Mouse (Mus musculus) heart, postnatal 10 days (tissue): ENCODE measurements around the gene Atxn3. TPM values are rescaled to one million over a fixed set of nuclear protein-coding genes. Genes with fewer than 3 reads are reported as not detected.

Experiments
- DNase-seq, 2 experiments: peaks; one replicate each; pipeline ENCODE4 v3.0.0; 2021
- intact Hi-C: fragments of 180-260 bp; cut with DNase I; formaldehyde crosslinking; loops from one replicate; pipeline ENCODE4 v1.15.1; 2025
- total RNA-seq, 2 experiments: library from RNA; stranded (reverse); gene quantifications; 2 replicates each; pipeline ENCODE4 v1.2.3; 2021

Atxn3 gene
- total RNA-seq, 2 experiments from 2014 or later = 9.9 to 14.0 TPM

DNA sequence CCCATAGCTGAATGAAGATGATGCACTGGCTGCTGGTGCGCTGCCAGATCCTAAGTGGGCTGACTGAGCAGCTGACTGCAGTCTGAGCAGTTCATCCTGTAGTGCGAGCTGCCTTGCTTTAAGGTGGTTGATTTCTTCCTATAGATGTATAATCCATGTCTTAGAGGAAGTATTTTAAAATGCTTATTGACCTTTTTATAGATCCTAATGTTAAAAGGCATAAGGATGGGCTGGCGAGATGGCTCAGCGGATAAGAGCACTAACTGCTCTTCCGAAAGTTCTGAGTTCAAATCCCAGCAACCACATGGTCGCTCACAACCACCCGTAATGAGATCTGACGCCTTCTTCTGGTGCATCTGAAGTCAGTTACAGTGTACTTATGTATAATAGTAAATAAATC, 59.1 kb downstream of the Atxn3 start:
- intact Hi-C loops = no loop called here

DNA sequence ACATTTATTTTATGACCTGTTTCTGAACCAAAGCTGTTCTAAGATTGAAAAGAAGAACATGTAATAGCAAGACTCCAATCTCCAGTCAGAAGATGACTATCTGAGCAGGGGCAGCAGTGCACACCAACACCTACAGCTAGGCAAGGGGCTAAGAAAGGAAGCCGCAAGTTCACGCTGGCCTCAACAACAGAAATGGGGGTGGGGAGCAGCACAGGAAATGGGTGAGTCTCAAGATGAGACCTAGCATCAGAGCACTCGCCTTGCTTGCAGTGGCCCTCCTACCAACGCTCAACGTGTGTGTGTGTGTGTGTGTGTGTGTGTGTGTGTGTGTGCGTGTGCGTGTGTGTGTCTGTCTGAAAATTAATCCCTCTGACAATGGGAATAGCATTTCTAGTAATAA, 60.9 kb downstream of the Atxn3 start:
- no peak for DNase-seq
- intact Hi-C loops = no loop called here

More for the DNA sequence above, 59.1 kb downstream of the Atxn3 start:
- DNase-seq = no peak

DNA sequence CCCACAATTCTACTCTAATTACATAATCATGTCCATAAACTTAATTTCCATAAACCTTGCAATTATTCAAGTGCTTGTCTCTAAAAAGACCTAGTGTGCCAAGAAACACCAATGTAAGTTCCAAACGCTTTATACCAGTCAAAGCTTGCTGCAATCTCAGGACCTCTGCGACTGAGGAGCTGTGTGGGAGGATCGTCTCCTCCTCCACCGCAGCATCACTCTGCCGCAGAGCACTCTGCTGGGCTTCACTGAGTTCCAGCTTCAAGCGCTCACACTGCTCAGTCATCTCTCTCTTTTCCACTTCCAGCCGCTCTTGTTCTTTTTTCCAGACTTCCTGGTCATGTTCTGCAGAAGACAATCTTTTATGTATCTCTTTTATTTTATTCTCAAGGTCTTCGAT, 64.8 kb downstream of the Atxn3 start:
- no peak for DNase-seq
- intact Hi-C loops = no loop called here

DNA sequence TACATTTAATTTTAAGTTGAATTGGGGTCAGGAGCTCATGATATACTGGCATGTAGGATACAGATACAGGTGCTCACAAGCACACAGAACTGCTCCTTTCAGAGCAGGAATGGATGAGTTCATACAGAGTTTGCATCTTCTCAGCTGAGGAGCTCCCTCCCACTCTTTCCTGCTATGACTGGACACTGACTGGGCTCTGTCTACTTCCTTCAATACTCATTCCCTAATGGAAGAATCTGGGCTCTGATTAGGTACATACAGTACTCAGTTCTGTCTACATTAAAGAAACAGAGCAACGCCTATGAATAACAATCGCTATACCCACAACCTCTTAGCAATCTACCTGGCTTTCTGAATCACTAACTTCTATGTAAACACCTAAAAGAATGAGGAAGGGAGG, 65.2 kb downstream of the Atxn3 start:
- DNase-seq = no peak
- intact Hi-C loops = no loop called here

DNA sequence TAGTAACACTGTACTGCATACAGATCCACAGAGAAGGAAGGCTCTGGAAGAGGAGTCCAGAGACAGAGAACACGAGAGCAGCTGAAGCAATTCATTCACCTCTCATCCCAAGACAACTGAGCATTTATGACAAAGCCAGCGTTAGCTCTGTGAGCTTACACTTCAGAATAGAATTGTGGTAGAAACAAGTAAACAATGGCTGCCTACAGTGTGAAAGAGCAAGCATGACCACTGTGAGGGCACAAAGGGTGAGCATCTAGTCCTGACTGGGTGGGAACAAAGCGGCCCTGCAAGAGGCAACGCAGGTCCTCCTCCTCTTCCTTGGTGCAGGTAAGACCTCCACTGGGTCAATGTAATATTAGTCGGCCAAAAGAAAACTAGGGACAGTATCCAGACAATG, 67.0 kb downstream of the Atxn3 start:
- intact Hi-C loops = no loop called here
- no peak for DNase-seq

DNA sequence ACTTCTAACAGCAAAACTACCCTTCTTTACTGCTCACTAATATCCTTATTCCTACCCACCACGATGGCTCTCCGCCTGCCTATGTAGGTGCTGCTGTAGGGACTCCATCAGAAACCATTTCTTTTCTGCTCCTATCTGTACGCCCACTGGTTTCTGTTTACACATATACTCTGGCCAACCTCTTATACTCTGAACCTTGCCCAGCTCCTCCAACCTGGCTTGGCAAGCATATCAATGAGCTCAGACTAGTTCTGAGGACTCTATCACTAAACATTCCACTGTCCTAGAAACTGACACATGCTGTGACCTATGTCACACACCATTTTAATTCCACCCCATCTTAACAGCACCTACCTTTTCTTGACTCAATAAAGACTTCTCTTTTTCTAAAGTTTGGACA, 68.7 kb downstream of the Atxn3 start:
- peak; percentile 19 to 26 for DNase-seq
- intact Hi-C loops = no loop called here

DNA sequence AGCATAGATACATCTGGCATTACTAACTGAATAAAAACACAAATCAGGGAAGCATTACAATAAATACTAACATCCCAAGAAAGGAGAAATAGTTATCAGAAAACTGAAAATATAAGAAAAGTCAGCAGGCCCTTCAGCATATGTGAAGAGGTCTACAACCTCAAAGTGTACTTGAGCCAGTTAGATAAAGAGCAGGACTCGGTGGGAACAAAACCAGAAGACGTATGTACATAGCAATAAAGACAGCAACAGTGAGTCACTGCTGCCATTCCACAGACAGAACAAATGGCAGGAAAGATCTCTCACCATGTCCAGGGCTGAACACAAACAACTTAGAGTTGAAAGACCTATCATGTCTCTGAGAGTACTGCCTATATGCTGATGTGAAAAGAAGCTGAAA, 69.7 kb downstream of the Atxn3 start:
- intact Hi-C loops = no loop called here
- no peak for DNase-seq

DNA sequence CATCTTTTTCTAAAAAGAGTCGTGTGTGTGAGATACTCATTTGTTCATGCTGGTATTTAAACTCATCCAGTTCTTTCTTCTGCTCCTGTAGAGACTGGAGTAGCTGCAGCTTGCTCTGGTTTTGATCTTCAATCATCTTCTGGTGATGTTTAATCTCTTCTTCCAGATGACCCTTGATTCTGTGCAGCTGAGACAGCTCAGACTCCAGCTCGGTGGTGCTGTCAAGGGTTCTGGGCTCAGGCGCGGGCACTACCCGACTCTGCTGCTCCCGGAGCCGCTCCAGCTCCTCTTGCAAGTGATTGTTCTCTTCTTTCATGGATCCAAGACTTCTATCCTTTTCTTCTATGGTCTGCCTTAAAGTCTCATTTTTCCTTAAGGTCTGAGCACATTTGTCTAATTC, 73.1 kb downstream of the Atxn3 start:
- DNase-seq = no peak
- intact Hi-C loops = no loop called here

DNA sequence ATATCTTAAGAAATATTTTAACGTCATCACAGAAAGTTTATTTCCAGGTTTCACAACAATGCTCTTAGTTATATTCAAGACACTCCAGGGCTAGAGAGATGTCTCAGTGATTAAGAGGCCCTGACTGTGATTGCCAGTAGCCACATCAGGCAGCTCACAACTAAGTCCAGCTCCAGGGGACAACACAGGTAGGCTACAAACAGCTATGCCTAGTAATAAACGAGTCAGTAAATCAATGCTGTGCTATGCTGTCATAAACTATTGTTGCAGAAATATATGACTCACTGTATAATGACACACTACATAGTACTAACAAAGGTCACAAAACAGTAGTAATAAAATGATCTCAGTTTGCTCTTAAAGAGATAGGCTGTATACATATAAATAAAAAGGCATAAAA, 81.7 kb downstream of the Atxn3 start:
- DNase-seq = no peak
- intact Hi-C loops = no loop called here

DNA sequence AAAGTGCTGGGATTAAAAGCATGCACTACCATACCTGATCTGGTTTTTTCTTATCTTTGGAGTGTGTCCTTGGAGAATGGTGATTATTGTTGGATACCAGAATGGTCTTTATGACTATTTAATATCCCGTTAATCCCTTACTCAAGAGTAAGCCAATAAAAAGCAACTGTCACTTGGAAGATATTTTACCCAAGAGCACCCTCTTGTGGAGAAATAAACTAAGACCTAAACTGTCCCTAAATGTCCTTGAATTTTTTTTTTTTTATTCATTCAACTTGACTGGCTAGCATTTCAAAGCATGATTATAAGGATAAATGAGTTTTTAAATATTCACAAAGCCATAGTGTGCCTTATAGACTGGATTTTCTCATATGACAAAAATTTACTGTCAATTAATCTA, 82.9 kb downstream of the Atxn3 start:
- DNase-seq = peak in 1 of 2 experiments; percentile 43

More for the DNA sequence above, 82.9 kb downstream of the Atxn3 start:
- intact Hi-C loops = loop anchor here (2.0 kb wide), 2 partner anchors 58 to 752 kb away; no protein-coding TSS in a partner anchor

Other genes with a start within 250 kb of the Atxn3 start
- gene Tc2n, start 239.7 kb downstream of the Atxn3 start, total RNA-seq = under 1 TPM; 0.50 to 0.57 TPM
- 10 to 100 TPM; 47.1 to 52.2 TPM for gene Fbln5, start 139.2 kb downstream of the Atxn3 start, total RNA-seq
- 10 to 100 TPM; 32.1 to 34.5 TPM for gene Trip11, start 45.0 kb downstream of the Atxn3 start, total RNA-seq
- gene Cpsf2, start 17.7 kb upstream of the Atxn3 start, total RNA-seq = 10 to 100 TPM; 20.3 to 20.9 TPM
- 1 to 10 TPM in 1 of 2 experiments, under 1 TPM in 1; 0.84 to 2.0 TPM for gene Slc24a4, start 170.5 kb upstream of the Atxn3 start, total RNA-seq